Mouse (Mus musculus) forebrain, embryonic 10.5 days (tissue): ENCODE data around the gene Adh1. TPM values are rescaled to one million over a fixed set of nuclear protein-coding genes. Genes with fewer than 3 reads are reported as not detected.

Experiments
- DNase-seq: peaks from one replicate; pipeline ENCODE4 v3.0.0-alpha.2; 2017; ENCODE audit warnings: low spot score; ENCODE audit errors: extremely low spot score
- H3K27ac ChIP-seq: fragments of 300-500 bp; sonication (generic); 2 replicates; pipeline ENCODE4 v1.5.1; 2016; ENCODE audit warnings: mild to moderate bottlenecking
- H3K27me3 ChIP-seq: fragments of 300-500 bp; sonication (generic); 2 replicates; pipeline ENCODE4 v1.6.1; 2016; ENCODE audit warnings: mild to moderate bottlenecking; ENCODE audit not compliant: poor library complexity, severe bottlenecking
- H3K36me3 ChIP-seq: fragments of 300-500 bp; sonication (generic); replicated peaks from 2 replicates; pipeline ENCODE4 v1.6.1; 2016; ENCODE audit warnings: mild to moderate bottlenecking, moderate library complexity
- H3K4me1 ChIP-seq: fragments of 300-500 bp; sonication (generic); 2 replicates; pipeline ENCODE4 v1.6.1; 2016
- H3K4me3 ChIP-seq: fragments of 300-500 bp; sonication (generic); 2 replicates; pipeline ENCODE4 v1.5.1; 2016; ENCODE audit warnings: mild to moderate bottlenecking, moderate library complexity
- H3K9me3 ChIP-seq: fragments of 300-500 bp; sonication (generic); 2 replicates; pipeline ENCODE4 v1.6.1; 2016; ENCODE audit warnings: mild to moderate bottlenecking, moderate library complexity
- WGBS: fragments of 180-500 bp; shearing (Covaris S2); methylation state at CpG from one replicate; pipeline ENCODE4 v1.1.7; 2016; 5-methylcytosine and 5-hydroxymethylcytosine counted together
- polyA plus RNA-seq: library from polyadenylated mRNA; unstranded; fragments of >200 nt; fragmentation: Nextera tagmentation; extraction: Ambion mirVana; gene quantifications from 2 replicates; pipeline ENCODE4 v1.2.1, GENCODE M21; 2016

Gene Adh1
- polyA plus RNA-seq: 0.17 TPM in 1 of 2 replicates, not detected in the other

DNA sequence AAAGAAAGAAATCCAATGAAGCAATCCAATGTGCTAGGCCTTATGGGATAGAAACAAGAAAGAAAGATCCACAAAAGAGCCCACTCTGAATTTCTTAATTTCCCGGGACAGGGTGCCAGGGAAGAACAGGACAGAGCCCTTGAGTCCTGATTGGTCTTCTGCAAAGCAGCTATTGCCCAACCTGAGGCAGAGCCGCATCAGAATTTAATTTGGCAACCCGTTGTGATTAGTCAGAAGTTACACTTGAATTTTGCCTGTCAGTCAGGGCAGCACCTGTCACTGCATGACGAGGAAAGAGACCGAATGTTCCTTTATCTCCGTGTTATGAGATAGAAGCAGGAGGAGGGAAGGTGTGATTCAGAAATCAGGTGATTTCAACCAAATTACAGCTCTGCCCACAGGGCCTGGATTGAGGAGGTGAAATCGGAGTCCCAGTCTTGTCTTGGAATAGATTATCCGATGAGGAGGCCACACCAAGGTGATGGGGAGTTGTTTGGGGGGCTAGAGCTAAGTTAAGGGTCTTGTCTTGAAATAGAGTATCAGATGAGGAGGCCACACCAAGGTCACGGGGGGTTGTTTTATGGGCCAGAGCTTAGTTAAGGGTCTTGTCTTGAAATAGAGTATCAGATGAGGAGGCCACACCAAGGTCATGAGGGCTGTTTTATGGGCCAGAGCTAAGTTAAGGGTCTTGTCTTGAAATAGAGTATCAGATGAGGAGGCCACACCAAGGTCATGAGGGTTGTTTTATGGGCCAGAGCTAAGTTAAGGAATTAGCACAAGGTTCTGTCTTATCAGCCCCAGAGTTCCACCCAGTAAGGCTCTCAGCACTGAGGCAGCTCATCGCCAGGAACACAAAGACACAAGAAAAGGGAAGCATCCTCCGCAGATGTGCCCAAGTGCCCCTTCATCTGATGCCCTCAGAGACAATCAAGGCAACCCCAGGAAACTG is at the start of gene Adh1:
Adh1 (plus strand) TSS at position 271 of the 949 bp plus-strand sequence.
- no peaks in the 10 kb centered on the region for H3K4me1 ChIP-seq
- no peak for DNase-seq
- no peaks in the 10 kb centered on the region for H3K9me3 ChIP-seq
- H3K27ac ChIP-seq: no peak within 1 kb of the TSS
- no peak within 1 kb of the TSS for H3K4me3 ChIP-seq
- H3K36me3 ChIP-seq: no peaks in the 10 kb centered on the region
- WGBS: 88% methylated on average over 11 of the region's 11 CpGs
- H3K27me3 ChIP-seq: no peaks in the 10 kb centered on the region

DNA sequence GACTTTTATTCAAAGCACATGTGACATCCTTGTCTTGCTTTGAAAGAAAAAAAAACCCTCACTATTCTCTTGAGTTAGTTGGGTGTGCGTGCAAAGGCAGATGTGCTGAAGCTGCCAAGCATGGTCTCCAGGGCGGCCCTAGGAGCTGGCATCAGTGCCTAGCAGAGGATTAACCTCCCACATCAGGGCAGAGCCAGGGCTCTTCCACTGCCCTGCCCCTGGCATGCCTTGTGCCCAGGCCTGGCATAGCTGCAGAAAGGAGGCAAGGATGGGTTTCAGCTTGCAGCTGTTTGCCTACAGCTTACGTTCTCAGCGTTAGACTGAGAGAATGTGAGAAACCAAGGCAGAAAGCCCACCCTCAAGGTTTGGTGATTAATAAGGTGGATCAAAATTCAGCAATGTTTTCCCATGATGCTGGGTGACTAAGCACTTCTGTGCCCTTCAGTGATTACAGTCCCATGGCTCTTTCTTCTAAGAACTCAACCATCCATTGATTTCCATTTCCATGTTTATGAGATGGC is 48.3 kb upstream of the Adh1 start:
- H3K27ac ChIP-seq: no peak overlapping the region
- H3K36me3 ChIP-seq: no peaks in the 10 kb centered on the region
- no peaks in the 10 kb centered on the region for H3K9me3 ChIP-seq
- H3K4me3 ChIP-seq: no peak overlapping the region
- DNase-seq: no peak
- peaks cover 12% of the 10 kb centered on the region for H3K4me1 ChIP-seq
- WGBS: 94% methylated on average over 4 of the region's 4 CpGs
- H3K27me3 ChIP-seq: no peaks in the 10 kb centered on the region

- DNase-seq: no peak
- Histone ChIP-seq H3K36me3 (no peaks in the 10 kb centered on the region), H3K27me3 (no peaks in the 10 kb centered on the region), H3K4me3 (no peak overlapping the region), H3K9me3 (no peaks in the 10 kb centered on the region), H3K27ac (no peak overlapping the region), H3K4me1 (peaks cover 12% of the 10 kb centered on the region)
- WGBS: 35% methylated on average over 11 of the region's 11 CpGs
These were observed 45.3 kb upstream of the Adh1 start for GRCm38 (mm10) chr3:138215395-138215989.

DNA sequence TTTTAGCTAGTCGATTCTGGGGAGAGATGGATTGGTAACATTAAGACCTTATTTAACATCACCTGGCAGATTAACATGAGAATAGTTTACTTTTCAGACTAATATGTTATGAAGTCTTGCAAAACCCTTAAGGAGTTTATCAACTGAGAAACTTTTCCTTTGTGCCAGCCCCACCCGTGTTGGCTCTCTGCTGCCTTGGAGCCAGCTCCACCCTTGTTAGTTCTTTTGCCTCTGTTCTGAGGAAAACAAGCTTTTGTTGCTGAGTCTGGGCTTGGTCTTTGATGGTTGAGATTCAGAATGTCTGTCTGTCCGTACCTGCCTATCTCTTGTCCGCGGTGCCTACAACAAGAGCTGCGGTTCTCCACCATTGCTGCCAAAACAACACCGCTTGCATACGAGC is 44.7 kb upstream of the Adh1 start:
- Histone ChIP-seq H3K27me3 (no peaks in the 10 kb centered on the region), H3K4me3 (no peak overlapping the region), H3K4me1 (peaks cover 12% of the 10 kb centered on the region), H3K27ac (no peak overlapping the region), H3K36me3 (no peaks in the 10 kb centered on the region), H3K9me3 (no peaks in the 10 kb centered on the region)
- DNase-seq: no peak
- 83% methylated on average over 8 of the region's 8 CpGs for WGBS

- no peak within 1 kb of the TSS for H3K27ac ChIP-seq
These were observed 43.0 kb upstream of the Adh1 start, which contains the start of gene Adh7 for GRCm38 (mm10) chr3:138217631-138218264. Gene Adh7, plus strand, starts transcription at chr3:138217760.

DNA sequence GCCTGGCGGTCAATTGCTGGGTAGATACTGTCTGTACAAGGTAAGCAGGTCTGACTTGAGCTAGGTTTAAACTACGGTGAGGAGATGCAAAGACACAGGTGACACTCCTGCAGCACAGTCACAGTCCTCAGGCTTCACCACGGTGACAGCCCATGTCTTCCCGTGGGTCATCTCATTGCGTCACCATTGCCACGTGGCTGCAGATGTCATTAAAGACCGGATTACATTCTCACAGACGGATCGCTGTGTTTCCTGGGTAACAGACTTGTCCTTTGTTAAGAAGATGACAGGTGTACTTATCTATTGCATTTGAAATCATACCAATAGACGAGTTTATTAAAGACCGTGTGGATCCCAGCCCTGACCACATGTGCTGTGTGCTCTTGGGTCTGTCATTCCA is 39.7 kb upstream of the Adh1 start:
- no peaks in the 10 kb centered on the region for H3K36me3 ChIP-seq
- WGBS: 94% methylated on average over 11 of the region's 11 CpGs
- H3K27me3 ChIP-seq: no peaks in the 10 kb centered on the region
- no peak for DNase-seq
- no peaks in the 10 kb centered on the region for H3K9me3 ChIP-seq
- no peak overlapping the region for H3K4me3 ChIP-seq
- H3K4me1 ChIP-seq: peaks cover 14% of the 10 kb centered on the region
- no peak overlapping the region for H3K27ac ChIP-seq

More at GRCm38 (mm10) chr3:138217631-138218264, 43.0 kb upstream of the Adh1 start, which contains the start of gene Adh7:
- WGBS: 85% methylated on average over 10 of the region's 10 CpGs
- Histone ChIP-seq H3K9me3 (no peaks in the 10 kb centered on the region), H3K4me1 (peaks cover 12% of the 10 kb centered on the region), H3K27me3 (no peaks in the 10 kb centered on the region), H3K36me3 (no peaks in the 10 kb centered on the region), H3K4me3 (no peak within 1 kb of the TSS)
- DNase-seq: no peak

DNA sequence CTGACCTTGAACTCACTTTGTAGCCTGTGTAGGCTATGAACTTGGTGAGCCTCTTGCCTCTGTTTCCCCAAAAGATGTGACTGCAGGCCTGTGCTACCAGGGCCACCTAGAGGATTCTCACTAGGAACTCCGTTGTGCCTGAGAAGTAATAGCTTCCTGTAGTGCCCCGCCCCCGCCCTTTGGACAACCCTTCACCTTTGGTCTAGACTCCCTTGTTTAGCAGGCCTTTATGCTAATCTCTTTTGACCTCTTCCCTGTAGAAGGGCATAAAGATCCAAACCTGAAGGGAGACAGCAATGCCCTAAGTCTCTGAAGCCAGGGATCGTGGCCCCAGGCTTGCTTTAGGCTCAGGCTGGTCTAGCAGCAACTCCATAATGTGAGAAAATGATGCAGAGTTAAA is 38.3 kb upstream of the Adh1 start:
- Histone ChIP-seq H3K36me3 (no peaks in the 10 kb centered on the region), H3K9me3 (no peaks in the 10 kb centered on the region), H3K4me1 (peaks cover 14% of the 10 kb centered on the region), H3K4me3 (no peak overlapping the region), H3K27ac (no peak overlapping the region), H3K27me3 (no peaks in the 10 kb centered on the region)
- DNase-seq: no peak
- WGBS: 73% methylated on average over 4 of the region's 4 CpGs

- DNase-seq: no peak
- Histone ChIP-seq H3K27ac (no peak overlapping the region), H3K36me3 (no peaks in the 10 kb centered on the region), H3K9me3 (no peaks in the 10 kb centered on the region), H3K27me3 (no peaks in the 10 kb centered on the region), H3K4me3 (no peak overlapping the region), H3K4me1 (peaks cover 14% of the 10 kb centered on the region)
- WGBS: 56% methylated on average over 5 of the region's 5 CpGs
These were observed 37.8 kb upstream of the Adh1 start for GRCm38 (mm10) chr3:138222952-138223351.

GRCm38 (mm10) chr3:138224363-138224954 is 36.3 kb upstream of the Adh1 start:
- Histone ChIP-seq H3K27ac (no peak overlapping the region), H3K9me3 (no peaks in the 10 kb centered on the region)

DNA sequence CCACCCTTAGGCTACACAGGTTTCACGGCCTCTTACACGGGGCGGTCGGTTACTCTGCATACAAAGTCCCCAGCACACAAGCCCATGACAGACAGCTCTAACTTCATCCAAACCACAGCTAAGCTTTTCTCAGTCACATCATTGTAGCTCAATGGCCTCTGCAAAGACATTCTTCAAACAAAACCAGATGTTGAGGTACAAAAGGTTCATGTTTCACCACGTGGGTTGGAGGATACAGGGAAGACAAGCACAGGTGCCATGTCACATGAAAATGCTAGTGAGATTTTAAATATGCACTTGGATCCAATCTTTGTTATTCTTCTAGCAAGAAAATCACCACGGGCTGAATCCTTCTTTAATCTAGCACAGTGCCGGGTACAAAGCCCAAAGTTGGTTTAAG is 35.5 kb upstream of the Adh1 start:
- Histone ChIP-seq H3K27me3 (no peaks in the 10 kb centered on the region), H3K4me1 (peaks cover 14% of the 10 kb centered on the region), H3K4me3 (no peak overlapping the region), H3K27ac (no peak overlapping the region), H3K9me3 (no peaks in the 10 kb centered on the region), H3K36me3 (no peaks in the 10 kb centered on the region)
- no peak for DNase-seq
- 75% methylated on average over 7 of the region's 7 CpGs for WGBS

More at GRCm38 (mm10) chr3:138224363-138224954, 36.3 kb upstream of the Adh1 start:
- H3K27me3 ChIP-seq: no peaks in the 10 kb centered on the region
- peaks cover 14% of the 10 kb centered on the region for H3K4me1 ChIP-seq
- no peak for DNase-seq
- no peaks in the 10 kb centered on the region for H3K36me3 ChIP-seq
- H3K4me3 ChIP-seq: no peak overlapping the region
- 90% methylated on average over 13 of the region's 13 CpGs for WGBS

GRCm38 (mm10) chr3:138225853-138226252 is 34.9 kb upstream of the Adh1 start:
- Histone ChIP-seq H3K9me3 (no peaks in the 10 kb centered on the region), H3K27me3 (no peaks in the 10 kb centered on the region), H3K36me3 (no peaks in the 10 kb centered on the region), H3K27ac (no peak overlapping the region), H3K4me3 (no peak overlapping the region), H3K4me1 (peaks cover 14% of the 10 kb centered on the region)
- no peak for DNase-seq
- 63% methylated on average over 7 of the region's 7 CpGs for WGBS

- H3K27ac ChIP-seq: no peak overlapping the region
- no peak overlapping the region for H3K4me3 ChIP-seq
- DNase-seq: no peak
- H3K9me3 ChIP-seq: no peaks in the 10 kb centered on the region
- no peaks in the 10 kb centered on the region for H3K36me3 ChIP-seq
- no peaks in the 10 kb centered on the region for H3K27me3 ChIP-seq
- 95% methylated on average over 6 of the region's 6 CpGs for WGBS
- peaks cover 14% of the 10 kb centered on the region for H3K4me1 ChIP-seq
These were observed 34.3 kb upstream of the Adh1 start for GRCm38 (mm10) chr3:138226476-138226875.
